Mouse (Mus musculus) CH12.LX (cell line): ENCODE results near the gene Sik3.

Experiments used
- BHLHE40 ChIP-seq: IDR thresholded peaks from 2 replicates; pipeline ENCODE4 v1.6.1; 2011; ENCODE audit warnings: mild to moderate bottlenecking, low read depth, low read length, improper control_type of control experiment
- CHD2 ChIP-seq: IDR thresholded peaks from 2 replicates; pipeline ENCODE4 v1.6.1; 2011; ENCODE audit warnings: low read length, improper control_type of control experiment
- CTCF ChIP-seq, 2 experiments: IDR thresholded peaks in 1 of 2; conservative IDR thresholded peaks in 1 of 2; 2 replicates each; pipeline ENCODE4 v1.5.1; 2011 to 2012; ENCODE audit warnings: low read depth in 2 of 2, low read length in 2 of 2, improper control_type of control experiment in 1 of 2, inconsistent platforms in 1 of 2, mild to moderate bottlenecking in 1 of 2, moderate library complexity in 1 of 2
- ETS1 ChIP-seq: conservative IDR thresholded peaks from 2 replicates; pipeline ENCODE4 v1.6.1; 2012; ENCODE audit warnings: low read depth, mild to moderate bottlenecking, inconsistent platforms, low read length, improper control_type of control experiment, moderate library complexity
- POLR2A ChIP-seq: IDR thresholded peaks from 2 replicates; pipeline ENCODE4 v1.6.1; 2011; ENCODE audit warnings: low read depth, mild to moderate bottlenecking, improper control_type of control experiment, low read length

DNA sequence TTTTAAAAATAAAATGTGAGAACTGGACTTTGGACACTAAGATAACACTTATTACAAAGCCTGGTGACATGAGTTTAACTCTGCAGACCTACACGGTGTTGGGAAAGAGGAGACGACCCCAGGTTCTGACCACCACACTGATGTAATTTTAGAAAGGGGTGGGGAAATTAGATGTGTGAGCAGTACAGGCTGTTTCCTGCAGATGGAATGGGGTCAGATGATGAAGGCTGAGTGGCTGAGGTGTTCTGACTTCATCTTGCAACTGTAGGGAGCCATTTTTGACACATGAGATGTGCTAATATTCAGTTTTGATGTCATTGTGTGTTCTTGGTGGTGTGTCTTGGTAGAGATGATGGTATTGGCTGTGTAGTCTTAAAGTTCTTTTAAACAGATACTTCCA is 28.6 kb downstream of the Sik3 start:
- TF ChIP-seq CHD2 (no peak), CTCF (conservative IDR thresholded peaks at IDR 0.05 in 1 of 2, IDR thresholded peaks at IDR 0.05 in 1 of 2; ENCODE audit: low read depth in 2 of 2, low read length in 2 of 2) (no peak), POLR2A (no peak), BHLHE40 (no peak), ETS1 (no peak)
